ENCODE assay signal across 8 mouse cellular contexts in the genomic region with DNA sequence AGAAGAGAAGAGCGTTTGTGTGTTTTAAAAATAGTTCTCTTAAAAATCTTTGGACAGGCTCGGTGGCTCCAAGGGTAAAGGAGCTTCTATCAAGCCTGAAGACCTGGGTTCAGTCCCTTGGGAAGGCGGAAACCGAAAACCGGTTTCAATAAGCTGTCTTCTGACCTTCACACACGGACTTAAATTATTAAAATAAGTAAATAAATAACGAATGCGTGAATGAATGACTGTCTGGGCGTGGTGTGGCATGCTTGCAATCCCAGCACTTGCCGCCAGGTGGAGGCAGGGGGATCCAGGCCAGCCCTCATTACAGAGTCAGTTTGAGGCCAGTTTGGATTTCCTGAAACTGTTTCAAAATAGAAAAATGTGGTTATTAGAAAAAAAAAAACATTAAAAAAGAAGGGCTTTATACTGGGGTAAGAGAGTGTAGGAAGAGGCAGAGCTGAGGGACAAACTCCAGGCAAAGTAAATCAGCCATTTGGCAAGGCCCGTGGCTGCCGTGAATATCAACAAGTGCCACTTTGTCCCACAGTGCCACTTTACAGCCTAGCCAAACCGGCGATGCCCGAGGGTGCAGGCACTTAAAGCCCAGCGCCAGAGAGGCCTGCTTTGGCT. TPM values are rescaled to one million over a fixed set of nuclear protein-coding genes. Genes with fewer than 3 reads are reported as not detected.
DNase-seq lines count a peak whose midpoint lies in the region; ATAC-seq and TF ChIP-seq lines count a peak whose summit lies in the region.

No protein-coding gene starts in this region.

- H3K27ac ChIP-seq in hindbrain, embryonic 13.5 days: peak overlapping the region; percentile 87

- H3K9me3 ChIP-seq in hindbrain, embryonic 13.5 days: no peaks in the 10 kb centered on the region

- no peaks in the 10 kb centered on the region for H3K36me3 ChIP-seq in hindbrain, embryonic 13.5 days

- peak overlapping the region; percentile 47 for H3K4me3 ChIP-seq in hindbrain, embryonic 13.5 days

- WGBS in hindbrain, embryonic 13.5 days: 2% methylated on average over 16 of the region's 16 CpGs

- ATAC-seq in Patski: no peak
- peak; percentile 73 for ATAC-seq in hindbrain, embryonic 13.5 days (ENCODE audit: low FRiP score)

- in situ Hi-C loops in Patski (cut with MboI; ENCODE audit: low pct_unique_long_range_greater_than_20kb): loop anchor here (25.0 kb wide), 1 partner anchor 166 kb away; the partner anchor contains the start of genes Dppa5a and Gsta2

- H3K27me3 ChIP-seq in Patski: no peaks in the 10 kb centered on the region
- no peaks in the 10 kb centered on the region for H3K27me3 ChIP-seq in hindbrain, embryonic 13.5 days

- CTCF ChIA-PET in Patski (lab: Charles Lee): interaction anchor here (1.0 to 2.5 kb wide), 14 partner anchors 9 to 55 kb away, joined by 3 to 17 read pairs (median 5); no protein-coding TSS in a partner anchor

- POLR2A ChIA-PET in Patski (lab: Charles Lee): interaction anchor here (0.6 to 1.8 kb wide), 5 partner anchors 17 to 52 kb away, joined by 3 to 14 read pairs (median 4); no protein-coding TSS in a partner anchor

- peak overlapping the region; percentile 76 for H3K9ac ChIP-seq in hindbrain, embryonic 13.5 days

- H3K4me1 ChIP-seq in hindbrain, embryonic 13.5 days (replicated peaks): peaks cover 8% of the 10 kb centered on the region; the same call in 1 of the 2 replicates

- H3K4me2 ChIP-seq in hindbrain, embryonic 13.5 days: peak overlapping the region; percentile 81

- TF ChIP-seq CTCF in Patski (IDR thresholded peaks at IDR 0.05): peak; percentile 89

- DNase-seq in Patski (ENCODE audit: low read depth, low spot score): peak; percentile 60
- DNase-seq in cerebellum, postnatal 14 days: peak; percentile 88 to 92
- peak; percentile 42 to 75 for DNase-seq in frontal cortex, postnatal 14 days (ENCODE audit: low spot score in 2 of 2)
- DNase-seq in layer of hippocampus, postnatal 25 days (ENCODE audit: extremely low spot score in 1 of 2, low spot score in 1 of 2): peak; percentile 71 to 91
- DNase-seq in lung, postnatal 25 days (ENCODE audit: low spot score): peak; percentile 82
- peak; percentile 80 for DNase-seq in retina, postnatal 1 day
- DNase-seq in urinary bladder, postnatal 10 days (ENCODE audit: low spot score): peak; percentile 44

RNA-seq across cellular contexts. Expression of gene Eef1a1, which starts 38.9 kb away (rescaled TPM):
- 8,737 TPM for polyA plus RNA-seq in Patski (2021)
- 3,538 and 3,562 TPM in 2 replicates for polyA plus RNA-seq in hindbrain, embryonic 13.5 days (2015; fragmentation: Nextera tagmentation; extraction: Ambion mirVana)
- 1,000 to 10,000 TPM; 3,010 to 3,306 TPM for total RNA-seq in layer of hippocampus, postnatal 25 days (2021)

RNA-seq across cellular contexts. Expression of gene Slc17a5, which starts 60.0 kb away (rescaled TPM):
- polyA plus RNA-seq in Patski (2021): 29.9 TPM
- polyA plus RNA-seq in hindbrain, embryonic 13.5 days (2015; fragmentation: Nextera tagmentation; extraction: Ambion mirVana): 18.8 and 19.4 TPM in 2 replicates
- 10 to 100 TPM; 18.8 to 20.7 TPM for total RNA-seq in layer of hippocampus, postnatal 25 days (2021)
